Mouse (Mus musculus) hindbrain, postnatal 0 days (tissue): ENCODE data around the gene Tsen34. TPM values are rescaled to one million over a fixed set of nuclear protein-coding genes. Genes with fewer than 3 reads are reported as not detected.
"Not testable (repeated sequence)": the region's sequence is repeated elsewhere in the genome, so short reads cannot be mapped to it uniquely, and the experiment has no call there.

Experiments used
- ATAC-seq: fragments of 200-750 bp; cut with Nextera tagmentation; 2 replicates; pipeline ENCODE4 v1.8.0; 2017; ENCODE audit warnings: mild to moderate bottlenecking, moderate TSS enrichment, moderate library complexity
- DNase-seq: peaks from one replicate; pipeline ENCODE4 v3.0.0-alpha.2; 2015; ENCODE audit warnings: low spot score
- H3K27ac ChIP-seq: fragments of 300-500 bp; sonication (generic); 2 replicates; pipeline ENCODE4 v1.5.1; 2014; ENCODE audit warnings: mild to moderate bottlenecking
- H3K27me3 ChIP-seq: fragments of 300-500 bp; sonication (generic); 2 replicates; pipeline ENCODE4 v1.6.1; 2014; ENCODE audit warnings: low read length, mixed read lengths; ENCODE audit not compliant: insufficient read depth
- H3K36me3 ChIP-seq: fragments of 300-500 bp; sonication (generic); 2 replicates; pipeline ENCODE4 v1.6.1; 2014; ENCODE audit warnings: low read length, mixed read lengths; ENCODE audit not compliant: insufficient read depth
- H3K4me1 ChIP-seq: fragments of 300-500 bp; sonication (generic); 2 replicates; pipeline ENCODE4 v1.6.1; 2014; ENCODE audit warnings: antibody characterized with exemption, low read length, mixed read lengths; ENCODE audit not compliant: insufficient read depth
- H3K4me2 ChIP-seq: fragments of 300-500 bp; sonication (generic); 2 replicates; pipeline ENCODE4 v1.6.1; 2014; ENCODE audit warnings: low read depth, mild to moderate bottlenecking, low read length, moderate library complexity, mixed read lengths
- H3K4me3 ChIP-seq: fragments of 300-500 bp; sonication (generic); 2 replicates; pipeline ENCODE4 v1.5.1; 2014; ENCODE audit warnings: low read length
- H3K9ac ChIP-seq: fragments of 300-500 bp; sonication (generic); replicated peaks from 2 replicates; pipeline ENCODE4 v1.6.1; 2014; ENCODE audit warnings: mild to moderate bottlenecking, low read length, moderate library complexity, mixed read lengths
- H3K9me3 ChIP-seq: fragments of 300-500 bp; sonication (generic); 2 replicates; pipeline ENCODE4 v1.6.1; 2016; ENCODE audit warnings: low read length, mixed read lengths
- CTCF ChIP-seq: IDR thresholded peaks from 2 replicates; pipeline ENCODE4 v1.5.1; 2016; ENCODE audit warnings: antibody characterized with exemption, control low read depth, low read depth
- WGBS: fragments of 180-500 bp; shearing (Covaris S2); extraction: QIAGEN DNeasy Blood & Tissue Kit; methylation state at CpG from one replicate; pipeline ENCODE4 v1.1.7; 2014; 5-methylcytosine and 5-hydroxymethylcytosine counted together
- polyA plus RNA-seq: library from polyadenylated mRNA; unstranded; fragments of >200 nt; fragmentation: Nextera tagmentation; extraction: Ambion mirVana; gene quantifications from 2 replicates; pipeline ENCODE4 v1.2.1, GENCODE M21; 2015
- total RNA-seq: library from RNA; depleted of rRNA; stranded (reverse); fragments of >200 nt; gene quantifications from 2 replicates; pipeline ENCODE4 v1.2.3, GENCODE M21; 2014

Gene Tsen34
- total and polyA plus RNA-seq, 2 experiments from 2014 or later, result 254 to 417 TPM

DNA sequence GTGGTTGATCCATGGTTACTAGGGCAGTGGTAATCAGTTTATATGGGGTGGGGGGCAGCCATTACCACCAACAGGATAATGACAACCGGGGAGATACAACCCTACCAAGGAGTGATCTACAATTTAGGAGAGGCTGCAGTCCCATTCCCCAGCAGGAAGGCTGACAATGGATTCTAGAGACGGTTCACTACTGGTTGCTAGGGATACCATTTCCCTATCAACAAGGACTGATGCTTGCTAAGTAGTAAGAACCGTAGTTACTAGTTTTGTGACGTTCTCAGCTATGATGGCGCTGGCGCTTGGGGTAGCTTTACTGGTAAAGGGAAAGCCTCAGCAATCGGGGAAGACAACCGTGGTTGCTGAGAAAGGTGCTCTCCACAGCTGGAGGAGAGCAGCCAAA is 8.0 kb upstream of the Tsen34 start:
- Histone ChIP-seq H3K9ac (no peak overlapping the region), H3K4me1 (0 out of 2 replicates have a peak, but pooled peaks cover 3% of the 10 kb centered on the region), H3K4me3 (no peak overlapping the region), H3K9me3 (no peaks in the 10 kb centered on the region), H3K27me3 (no peaks in the 10 kb centered on the region), H3K4me2 (no peak overlapping the region), H3K36me3 (peaks cover 23% of the 10 kb centered on the region; the same call in 1 of the 2 replicates), H3K27ac (peak overlapping the region; percentile 37; the same call in 1 of the 2 replicates)
- TF ChIP-seq CTCF, result no peak
- 61% methylated on average over 8 of the region's 8 CpGs for WGBS
- DNase-seq (no peak), ATAC-seq (peak; percentile 31; the same call in 1 of the 2 replicates)

- Histone ChIP-seq H3K4me3 (no peak overlapping the region), H3K4me2 (no peak overlapping the region), H3K9me3 (no peaks in the 10 kb centered on the region), H3K4me1 (0 out of 2 replicates have a peak, but pooled peaks cover 3% of the 10 kb centered on the region), H3K9ac (no peak overlapping the region), H3K27ac (peak overlapping the region; percentile 37; the same call in 1 of the 2 replicates), H3K27me3 (no peaks in the 10 kb centered on the region), H3K36me3 (peaks cover 18% of the 10 kb centered on the region; the same call in 1 of the 2 replicates)
- DNase-seq, result no peak
- ATAC-seq, result no peak
- TF ChIP-seq CTCF, result no peak
- 81% methylated on average over 31 of the region's 31 CpGs for WGBS
Measured at GRCm38 (mm10) chr7:3685400-3686187, 7.1 kb upstream of the Tsen34 start.

- DNase-seq, result no peak
- ATAC-seq, result no peak
- Histone ChIP-seq H3K9me3 (no peaks in the 10 kb centered on the region), H3K9ac (peak overlapping the region; percentile 93), H3K4me2 (peak overlapping the region; percentile 73), H3K4me3 (peak overlapping the region; percentile 89), H3K4me1 (peaks cover 8% of the 10 kb centered on the region; the same call in 1 of the 2 replicates), H3K27me3 (no peaks in the 10 kb centered on the region), H3K27ac (peak overlapping the region; percentile 94), H3K36me3 (peaks cover 11% of the 10 kb centered on the region; the same call in 1 of the 2 replicates)
- 43% methylated on average over 3 of the region's 3 CpGs for WGBS
- no peak for TF ChIP-seq CTCF
Measured at GRCm38 (mm10) chr7:3691919-3692318, 744 bp upstream of the Tsen34 start.

- no peak for TF ChIP-seq CTCF
Measured at GRCm38 (mm10) chr7:3692987-3693808, 535 bp downstream of the Tsen34 start, which contains the start of gene Mboat7. Gene Mboat7, minus strand, starts transcription at chr7:3693523.

DNA sequence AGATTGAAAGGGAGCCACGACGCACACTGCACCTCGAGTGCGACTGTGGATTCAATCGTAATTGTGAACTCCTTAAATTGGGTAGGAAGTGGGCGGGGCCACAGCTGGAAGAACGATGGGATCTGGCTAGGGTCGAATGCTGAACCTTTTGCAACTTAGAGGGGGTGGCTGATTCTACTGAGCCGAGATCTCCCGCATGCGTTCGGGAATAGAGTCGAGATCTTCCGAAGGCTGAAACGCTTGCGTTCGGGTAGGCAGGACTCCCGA is 1.1 kb downstream of the Tsen34 start:
- no peaks in the 10 kb centered on the region for H3K27me3 ChIP-seq
- H3K9me3 ChIP-seq, result no peaks in the 10 kb centered on the region
- 0% methylated on average over 18 of the region's 18 CpGs for WGBS
- H3K4me3 ChIP-seq, result peak overlapping the region; percentile 89
- no peak for TF ChIP-seq CTCF
- peaks cover 8% of the 10 kb centered on the region; the same call in 1 of the 2 replicates for H3K4me1 ChIP-seq
- peak overlapping the region; percentile 94 for H3K27ac ChIP-seq
- DNase-seq, result no peak
- H3K4me2 ChIP-seq, result peak overlapping the region; percentile 73
- peak; percentile 33; the same call in 1 of the 2 replicates for ATAC-seq
- H3K9ac ChIP-seq, result peak overlapping the region; percentile 71
- peaks cover 18% of the 10 kb centered on the region for H3K36me3 ChIP-seq

More at GRCm38 (mm10) chr7:3692987-3693808, 535 bp downstream of the Tsen34 start, which contains the start of gene Mboat7:
- ATAC-seq, result peak; percentile 94
- peak within 1 kb of the TSS; percentile 94 for H3K27ac ChIP-seq
- no peaks in the 10 kb centered on the region for H3K9me3 ChIP-seq
- WGBS, result under 1% methylated on average over 55 of the region's 55 CpGs
- peak within 1 kb of the TSS; percentile 89 for H3K4me3 ChIP-seq
- peak within 1 kb of the TSS; percentile 73 for H3K4me2 ChIP-seq
- no peaks in the 10 kb centered on the region for H3K27me3 ChIP-seq
- peak within 1 kb of the TSS; percentile 93 for H3K9ac ChIP-seq
- peaks cover 8% of the 10 kb centered on the region; the same call in 1 of the 2 replicates for H3K4me1 ChIP-seq
- peak; percentile 99 for DNase-seq
- H3K36me3 ChIP-seq, result peaks cover 16% of the 10 kb centered on the region

- TF ChIP-seq CTCF, result no peak
- H3K27ac ChIP-seq, result peak overlapping the region; percentile 94
- under 1% methylated on average over 49 of the region's 55 CpGs for WGBS
- peak; percentile 85 for DNase-seq
- H3K4me1 ChIP-seq, result peaks cover 8% of the 10 kb centered on the region; the same call in 1 of the 2 replicates
- peak overlapping the region; percentile 89 for H3K4me3 ChIP-seq
- H3K9ac ChIP-seq, result peak overlapping the region; percentile 71
- ATAC-seq, result peak; percentile 45
- H3K4me2 ChIP-seq, result peak overlapping the region; percentile 73
- H3K9me3 ChIP-seq, result no peaks in the 10 kb centered on the region
- no peaks in the 10 kb centered on the region for H3K27me3 ChIP-seq
- peaks cover 23% of the 10 kb centered on the region for H3K36me3 ChIP-seq
Measured at GRCm38 (mm10) chr7:3694076-3694948, 1.6 kb downstream of the Tsen34 start.

- H3K27me3 ChIP-seq, H3K9me3 ChIP-seq, H3K4me1 ChIP-seq, DNase-seq, ATAC-seq: not testable (repeated sequence)
- peak overlapping the region; percentile 89 for H3K4me3 ChIP-seq
- H3K36me3 ChIP-seq, result peaks cover 29% of the 10 kb centered on the region
- H3K4me2 ChIP-seq, result peak overlapping the region; percentile 73
- H3K27ac ChIP-seq, result peak overlapping the region; percentile 94
- WGBS, result 3% methylated on average over 9 of the region's 9 CpGs
- peak overlapping the region; percentile 71 for H3K9ac ChIP-seq
Measured at GRCm38 (mm10) chr7:3694949-3695305, 2.3 kb downstream of the Tsen34 start.
